Mouse (Mus musculus) liver (tissue): ENCODE data around the gene Phf5a.

Experiments
- DNase-seq: peaks from one replicate; pipeline ENCODE4 v3.0.0-alpha.2; 2020; ENCODE audit warnings: mixed read lengths

Gene Phf5a

DNA sequence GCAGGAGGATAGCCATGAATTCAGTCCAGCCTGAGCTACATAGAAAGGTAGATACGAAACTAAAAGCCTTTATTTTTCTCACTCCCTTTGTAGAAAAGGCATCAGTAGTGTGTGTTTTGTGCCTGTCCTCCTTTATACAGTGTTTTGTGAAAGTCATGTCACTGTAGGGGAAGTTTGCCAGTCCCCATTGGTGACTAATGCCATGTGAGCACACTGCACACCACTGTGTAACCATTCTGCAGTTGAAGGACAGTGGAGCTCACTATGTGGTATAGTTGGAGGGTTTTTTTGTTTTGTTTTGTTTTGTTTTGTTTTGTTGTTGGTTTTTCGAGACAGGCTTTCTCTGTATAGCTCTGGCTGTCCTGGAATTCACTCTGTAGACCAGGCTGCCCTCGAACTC, 53.3 kb downstream of the Phf5a start:
- no peak for DNase-seq

DNA sequence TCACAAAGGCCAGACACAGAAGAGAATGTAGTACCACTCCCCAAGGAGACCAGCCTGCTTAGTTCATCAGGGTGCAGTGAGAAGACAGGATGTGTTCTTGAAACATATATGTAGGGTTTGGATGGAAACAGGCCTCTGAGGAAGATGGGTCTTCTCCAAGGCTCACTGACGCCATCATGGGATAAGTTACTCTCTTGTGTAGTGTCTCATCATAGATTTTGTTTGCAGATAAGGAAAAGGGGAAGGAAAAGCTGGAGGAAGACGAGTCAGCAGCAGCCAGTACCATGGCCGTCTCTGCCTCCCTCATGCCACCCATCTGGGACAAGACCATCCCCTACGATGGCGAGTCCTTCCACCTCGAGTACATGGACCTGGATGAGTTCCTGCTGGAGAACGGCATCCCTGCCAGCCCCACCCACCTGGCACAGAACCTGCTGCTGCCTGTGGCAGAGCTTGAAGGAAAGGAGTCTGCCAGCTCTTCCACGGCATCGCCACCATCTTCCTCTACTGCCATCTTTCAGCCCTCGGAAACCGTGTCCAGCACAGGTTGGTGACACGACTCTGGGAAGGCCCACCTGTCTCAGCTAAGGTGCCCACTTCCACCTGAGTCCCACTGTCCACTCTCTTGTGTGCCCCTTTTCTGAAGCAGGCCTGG, 56.9 kb downstream of the Phf5a start:
- DNase-seq = no peak
